Mouse (Mus musculus) heart, embryonic 10.5 days (tissue): ENCODE results near the gene Ankra2. TPM values are rescaled to one million over a fixed set of nuclear protein-coding genes. Genes with fewer than 3 reads are reported as not detected.

ENCODE experiments used
- DNase-seq: peaks from one replicate; pipeline ENCODE4 v3.0.0-alpha.2; 2017; ENCODE audit warnings: low spot score
- H3K27ac ChIP-seq: fragments of 300-500 bp; sonication (generic); 2 replicates; pipeline ENCODE4 v1.5.1; 2016; ENCODE audit warnings: mild to moderate bottlenecking
- H3K27me3 ChIP-seq: fragments of 300-500 bp; sonication (generic); 2 replicates; pipeline ENCODE4 v1.6.1; 2016; ENCODE audit warnings: mild to moderate bottlenecking; ENCODE audit not compliant: poor library complexity, insufficient read depth, severe bottlenecking
- H3K36me3 ChIP-seq: fragments of 300-500 bp; sonication (generic); 2 replicates; pipeline ENCODE4 v1.6.1; 2016; ENCODE audit warnings: mild to moderate bottlenecking, moderate library complexity
- H3K4me1 ChIP-seq: fragments of 300-500 bp; sonication (generic); 2 replicates; pipeline ENCODE4 v1.6.1; 2016; ENCODE audit warnings: mild to moderate bottlenecking
- H3K4me3 ChIP-seq: fragments of 300-500 bp; sonication (generic); 2 replicates; pipeline ENCODE4 v1.5.1; 2016; ENCODE audit warnings: mild to moderate bottlenecking, moderate library complexity
- H3K9me3 ChIP-seq: fragments of 300-500 bp; sonication (generic); 2 replicates; pipeline ENCODE4 v1.6.1; 2016; ENCODE audit warnings: mild to moderate bottlenecking, moderate library complexity
- WGBS: fragments of 180-500 bp; shearing (Covaris S2); methylation state at CpG from one replicate; pipeline ENCODE4 v1.1.7; 2016; 5-methylcytosine and 5-hydroxymethylcytosine counted together
- polyA plus RNA-seq: library from polyadenylated mRNA; unstranded; fragments of >200 nt; fragmentation: Nextera tagmentation; extraction: Ambion mirVana; gene quantifications from 2 replicates; pipeline ENCODE4 v1.2.1, GENCODE M21; 2016

The Ankra2 gene
- polyA plus RNA-seq, 1 experiment from 2014 or later = 16.3 TPM

GRCm38 (mm10) chr13:98264111-98264510, 1.2 kb downstream of the Ankra2 start:
- DNase-seq = no peak
- H3K36me3 ChIP-seq = peaks cover 29% of the 10 kb centered on the region
- no peaks in the 10 kb centered on the region for H3K9me3 ChIP-seq
- H3K27ac ChIP-seq = peak overlapping the region; percentile 93; the same call in 1 of the 2 replicates
- H3K4me1 ChIP-seq = peaks cover 11% of the 10 kb centered on the region; the same call in 1 of the 2 replicates
- H3K4me3 ChIP-seq = peak overlapping the region; percentile 89
- no peaks in the 10 kb centered on the region for H3K27me3 ChIP-seq
- 32% methylated on average over 5 of the region's 5 CpGs for WGBS

- Histone ChIP-seq H3K27ac (no peak overlapping the region), H3K4me1 (no peaks in the 10 kb centered on the region), H3K4me3 (no peak overlapping the region), H3K36me3 (peaks cover 45% of the 10 kb centered on the region), H3K9me3 (no peaks in the 10 kb centered on the region), H3K27me3 (no peaks in the 10 kb centered on the region)
- no peak for DNase-seq
- 90% methylated on average over 9 of the region's 9 CpGs for WGBS
Measured at GRCm38 (mm10) chr13:98274023-98274422, 11.1 kb downstream of the Ankra2 start.

DNA sequence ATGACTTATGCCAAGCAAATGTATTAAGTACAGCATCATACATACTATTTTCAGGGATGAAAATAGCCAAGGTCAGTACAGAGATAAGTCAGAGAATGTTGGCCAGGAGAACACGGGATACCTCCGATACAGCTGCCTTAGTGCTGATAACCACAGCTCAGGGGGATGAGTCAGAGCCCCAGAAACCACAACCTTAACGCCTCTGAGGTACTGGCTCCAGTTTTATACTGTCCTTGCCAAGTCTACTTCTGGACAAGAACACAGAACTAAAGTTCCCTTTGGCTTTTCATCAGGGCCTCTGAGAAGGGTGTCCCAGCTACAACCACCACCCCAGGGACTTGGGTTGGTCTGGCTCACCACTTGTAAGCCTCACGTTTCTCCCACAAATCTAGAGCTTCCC, 12.8 kb downstream of the Ankra2 start:
- WGBS = 54% methylated on average over 4 of the region's 4 CpGs
- Histone ChIP-seq H3K36me3 (peaks cover 40% of the 10 kb centered on the region), H3K4me1 (no peaks in the 10 kb centered on the region), H3K4me3 (no peak overlapping the region), H3K27me3 (no peaks in the 10 kb centered on the region), H3K27ac (no peak overlapping the region), H3K9me3 (no peaks in the 10 kb centered on the region)
- DNase-seq = no peak

GRCm38 (mm10) chr13:98276253-98276652, 13.4 kb downstream of the Ankra2 start:
- no peaks in the 10 kb centered on the region for H3K27me3 ChIP-seq
- H3K27ac ChIP-seq = no peak overlapping the region
- H3K4me3 ChIP-seq = no peak overlapping the region
- no peaks in the 10 kb centered on the region for H3K4me1 ChIP-seq
- no peak for DNase-seq
- 88% methylated on average over 7 of the region's 7 CpGs for WGBS
- peaks cover 34% of the 10 kb centered on the region for H3K36me3 ChIP-seq
- H3K9me3 ChIP-seq = no peaks in the 10 kb centered on the region

DNA sequence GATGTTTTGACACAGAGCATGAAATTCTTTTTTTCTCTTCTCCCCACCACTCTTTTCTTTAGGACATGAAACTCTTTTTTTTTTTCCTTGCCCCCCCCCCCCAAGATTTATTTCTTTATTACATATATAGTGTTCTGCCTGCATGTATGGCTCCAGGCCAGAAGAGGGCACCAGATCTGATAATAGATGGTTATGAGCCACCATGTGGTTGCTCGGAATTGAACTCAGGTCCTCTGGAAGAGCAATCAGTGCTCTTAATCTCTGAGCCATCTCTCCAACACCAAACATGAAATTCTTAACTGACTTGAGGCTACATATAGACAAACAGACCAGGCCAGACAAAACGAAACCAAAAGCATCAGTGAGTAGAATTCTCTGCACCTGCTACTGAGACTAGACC, 14.6 kb downstream of the Ankra2 start:
- H3K27ac ChIP-seq = no peak overlapping the region
- WGBS = 82% methylated on average over 2 of the region's 2 CpGs
- no peak overlapping the region for H3K4me3 ChIP-seq
- no peaks in the 10 kb centered on the region for H3K27me3 ChIP-seq
- H3K9me3 ChIP-seq = no peaks in the 10 kb centered on the region
- DNase-seq = no peak
- H3K4me1 ChIP-seq = no peaks in the 10 kb centered on the region
- peaks cover 22% of the 10 kb centered on the region for H3K36me3 ChIP-seq

DNA sequence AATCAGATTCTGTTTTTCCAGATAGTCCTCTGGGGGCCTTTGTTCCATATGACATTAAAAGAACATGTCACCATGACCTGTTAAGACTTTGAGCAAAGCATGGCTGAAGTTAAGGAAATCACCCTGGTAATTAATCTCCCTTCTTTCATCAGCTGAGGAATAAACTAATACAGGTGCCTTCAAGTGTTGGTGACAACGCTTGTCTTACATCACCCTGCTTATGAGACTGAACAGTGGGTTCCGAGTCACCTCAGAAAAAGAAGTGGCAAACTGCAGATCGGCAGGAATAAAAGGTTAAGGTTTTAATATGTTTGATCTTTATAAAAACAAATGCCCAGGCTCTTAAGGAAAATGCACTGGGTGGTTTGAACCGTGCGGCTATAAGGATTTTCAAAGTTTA, 16.8 kb downstream of the Ankra2 start, which contains the start of gene Gm21976:
Gene Gm21976, plus strand, starts transcription at position 202 of the 400 bp plus-strand sequence.
- WGBS = 89% methylated on average over 5 of the region's 5 CpGs
- H3K27me3 ChIP-seq = no peaks in the 10 kb centered on the region
- peaks cover 4% of the 10 kb centered on the region for H3K36me3 ChIP-seq
- H3K4me1 ChIP-seq = no peaks in the 10 kb centered on the region
- H3K27ac ChIP-seq = no peak within 1 kb of the TSS
- no peaks in the 10 kb centered on the region for H3K9me3 ChIP-seq
- no peak within 1 kb of the TSS for H3K4me3 ChIP-seq
- no peak for DNase-seq

DNA sequence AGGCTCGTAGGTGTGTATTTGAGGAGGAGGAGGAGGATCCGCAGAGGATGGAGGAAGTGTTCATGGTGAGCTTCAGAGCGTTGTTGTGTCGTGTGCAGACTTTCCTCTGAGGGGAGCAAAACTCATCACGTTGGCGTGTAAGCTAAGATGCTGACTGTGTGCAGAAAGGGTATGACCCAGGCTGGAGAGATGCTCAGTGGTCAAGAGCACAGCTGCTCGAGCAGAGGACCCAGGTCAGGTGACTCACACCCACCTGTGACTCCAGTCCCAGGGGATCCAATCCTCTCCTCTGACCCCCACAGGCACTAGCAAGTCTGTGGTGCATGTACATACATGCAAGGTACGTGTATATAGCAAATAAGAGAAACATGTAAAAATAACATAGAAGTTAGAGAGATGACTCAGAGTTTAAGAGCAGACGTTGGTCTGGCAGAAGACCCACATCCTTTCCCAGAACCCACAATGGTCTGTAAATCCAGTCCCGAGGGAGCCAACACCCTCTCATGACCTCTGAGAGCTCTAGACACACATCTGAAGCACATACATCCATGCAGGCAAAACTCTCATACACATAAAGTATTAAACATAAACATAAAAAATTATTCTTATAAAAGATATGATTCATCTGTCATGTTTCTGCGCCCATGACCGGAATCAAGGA, 18.2 kb downstream of the Ankra2 start:
- H3K4me1 ChIP-seq = no peaks in the 10 kb centered on the region
- H3K27me3 ChIP-seq = no peaks in the 10 kb centered on the region
- no peak overlapping the region for H3K27ac ChIP-seq
- 76% methylated on average over 12 of the region's 12 CpGs for WGBS
- H3K36me3 ChIP-seq = no peaks in the 10 kb centered on the region
- no peaks in the 10 kb centered on the region for H3K9me3 ChIP-seq
- H3K4me3 ChIP-seq = no peak overlapping the region
- DNase-seq = no peak

DNA sequence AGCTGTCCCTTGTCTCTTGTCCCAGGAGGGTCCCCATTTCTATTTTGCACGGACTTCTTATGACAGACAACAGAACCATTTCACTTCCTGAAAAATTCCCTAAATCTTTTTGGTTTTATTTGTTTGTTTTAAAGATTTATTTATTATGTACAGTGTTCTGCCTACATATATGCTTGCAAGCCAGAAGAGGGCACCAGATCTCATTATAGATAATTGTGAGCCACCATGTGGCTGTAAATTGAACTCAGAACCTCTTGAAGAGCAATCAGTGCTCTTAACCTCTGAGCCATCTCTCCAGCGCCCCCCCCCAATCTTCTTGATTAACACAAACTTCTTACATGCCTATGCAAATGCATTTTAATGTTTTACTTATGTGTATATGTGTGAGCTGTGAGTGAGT, 27.8 kb downstream of the Ankra2 start:
- WGBS = 36% methylated on average over 2 of the region's 2 CpGs
- Histone ChIP-seq H3K4me1 (peaks cover 8% of the 10 kb centered on the region), H3K27me3 (no peaks in the 10 kb centered on the region), H3K9me3 (no peaks in the 10 kb centered on the region), H3K4me3 (no peak overlapping the region), H3K27ac (no peak overlapping the region), H3K36me3 (no peaks in the 10 kb centered on the region)
- no peak for DNase-seq

- WGBS = 73% methylated on average over 8 of the region's 8 CpGs
- H3K27ac ChIP-seq = no peak overlapping the region
- no peaks in the 10 kb centered on the region for H3K9me3 ChIP-seq
- DNase-seq = no peak
- H3K4me1 ChIP-seq = peaks cover 8% of the 10 kb centered on the region
- no peaks in the 10 kb centered on the region for H3K27me3 ChIP-seq
- no peak overlapping the region for H3K4me3 ChIP-seq
- no peaks in the 10 kb centered on the region for H3K36me3 ChIP-seq
Measured at GRCm38 (mm10) chr13:98291712-98292111, 28.8 kb downstream of the Ankra2 start.

DNA sequence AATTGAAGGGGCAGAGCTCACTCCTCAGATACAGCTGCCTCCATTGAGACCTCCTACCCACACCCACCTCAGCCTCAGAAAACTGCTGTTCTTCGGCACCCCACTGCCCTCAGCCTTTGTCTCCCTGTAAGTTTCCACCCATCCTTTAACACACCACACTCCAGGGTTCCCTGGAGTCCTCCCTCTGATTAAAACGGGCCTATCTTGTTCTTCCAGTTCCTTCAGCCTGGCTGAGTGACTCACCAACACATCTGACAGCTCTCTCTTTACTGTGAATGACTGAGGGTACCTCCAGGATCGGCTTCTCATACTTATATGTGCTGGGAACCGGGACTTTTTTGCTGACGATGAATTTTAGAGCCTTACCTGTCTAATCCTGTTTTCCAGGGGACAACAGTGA, 33.2 kb downstream of the Ankra2 start:
- no peak for DNase-seq
- 43% methylated on average over 5 of the region's 5 CpGs for WGBS
- H3K4me3 ChIP-seq = no peak overlapping the region
- no peaks in the 10 kb centered on the region for H3K9me3 ChIP-seq
- no peaks in the 10 kb centered on the region for H3K27me3 ChIP-seq
- H3K36me3 ChIP-seq = no peaks in the 10 kb centered on the region
- no peak overlapping the region for H3K27ac ChIP-seq
- peaks cover 8% of the 10 kb centered on the region for H3K4me1 ChIP-seq

DNA sequence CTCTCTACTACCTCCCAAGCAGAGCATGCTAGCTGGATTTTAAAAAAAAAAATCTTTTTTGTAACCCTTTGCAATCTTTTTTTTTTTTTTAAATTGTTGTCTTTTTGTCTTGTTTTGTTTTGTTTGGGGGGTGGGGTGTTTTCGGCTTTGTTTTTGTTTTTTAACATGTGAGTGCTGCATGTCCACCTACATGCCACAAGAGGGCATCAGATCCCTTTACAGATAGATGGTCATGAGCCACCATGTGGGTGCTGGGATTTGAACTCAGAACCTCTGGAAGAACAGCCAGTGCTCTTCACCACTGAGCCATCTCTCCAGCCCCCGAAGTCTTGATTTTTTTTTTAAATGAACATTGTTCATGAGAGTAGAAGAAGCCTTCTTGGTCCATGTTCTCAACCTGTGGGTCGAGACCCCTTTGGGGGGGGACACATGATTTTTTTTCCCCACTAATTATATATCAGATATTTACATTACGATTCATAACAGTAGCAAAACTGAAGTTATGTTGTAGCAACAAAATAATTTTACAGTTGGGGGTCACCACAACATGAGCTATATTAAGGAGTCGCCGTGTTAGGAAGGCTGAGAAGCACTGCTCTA, 35.1 kb downstream of the Ankra2 start:
- H3K36me3 ChIP-seq = no peaks in the 10 kb centered on the region
- WGBS = 88% methylated on average over 6 of the region's 6 CpGs
- H3K27ac ChIP-seq = no peak overlapping the region
- peaks cover 8% of the 10 kb centered on the region for H3K4me1 ChIP-seq
- no peaks in the 10 kb centered on the region for H3K9me3 ChIP-seq
- no peak for DNase-seq
- no peak overlapping the region for H3K4me3 ChIP-seq
- no peaks in the 10 kb centered on the region for H3K27me3 ChIP-seq

DNA sequence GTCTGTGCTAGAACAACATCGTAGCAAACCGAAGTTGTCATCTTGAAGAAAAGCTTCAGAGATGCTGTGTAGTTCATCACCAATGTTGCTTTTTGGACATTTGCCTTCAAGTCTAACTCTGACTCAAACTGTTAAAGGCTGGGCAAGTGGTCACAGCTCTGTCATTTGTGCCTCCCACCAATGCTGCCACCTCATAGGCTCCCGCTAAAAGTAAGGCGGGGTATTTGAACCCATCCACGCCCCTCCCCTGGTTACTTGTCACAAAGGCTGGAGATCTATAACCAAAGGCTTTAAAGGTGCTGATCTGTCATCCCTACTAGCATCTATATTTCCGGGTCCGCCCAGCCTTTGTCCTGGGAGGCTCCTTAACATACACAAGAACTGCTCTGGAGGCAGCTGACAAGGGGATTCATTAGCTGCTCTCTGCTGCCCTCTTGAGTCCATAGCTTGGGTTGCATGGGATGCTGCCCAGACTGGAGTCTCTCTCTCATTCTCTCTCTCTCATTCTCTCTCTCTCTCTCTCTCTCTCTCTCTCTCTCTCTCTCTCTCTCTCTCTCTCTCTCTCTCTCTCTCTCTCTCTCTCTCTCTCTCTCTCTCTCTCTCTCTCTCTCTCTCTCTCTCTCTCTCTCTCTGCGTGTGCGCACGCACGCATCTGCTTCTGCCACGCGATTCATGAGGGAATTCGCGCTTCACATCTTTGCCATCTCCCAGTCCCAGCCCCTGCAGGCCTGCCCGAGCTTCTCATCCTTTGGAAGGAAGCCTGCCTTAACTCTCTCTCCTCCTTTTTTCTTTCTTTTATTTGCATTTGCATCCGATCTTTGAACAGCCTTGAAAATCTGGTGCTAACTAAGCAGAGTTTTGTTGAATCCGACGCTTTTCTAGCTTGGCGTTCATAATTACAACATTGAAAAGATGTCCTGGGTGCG, 36.2 kb downstream of the Ankra2 start:
- peak; percentile 84 for DNase-seq
- Histone ChIP-seq H3K9me3 (no peaks in the 10 kb centered on the region), H3K27ac (peak overlapping the region; percentile 44; the same call in 1 of the 2 replicates), H3K36me3 (no peaks in the 10 kb centered on the region), H3K4me1 (no peaks in the 10 kb centered on the region), H3K27me3 (no peaks in the 10 kb centered on the region), H3K4me3 (peak overlapping the region; percentile 37)
- 50% methylated on average over 21 of the region's 21 CpGs for WGBS

GRCm38 (mm10) chr13:98305257-98305656, 42.4 kb downstream of the Ankra2 start:
- WGBS = 86% methylated on average over 9 of the region's 9 CpGs
- Histone ChIP-seq H3K9me3 (no peaks in the 10 kb centered on the region), H3K4me3 (no peak overlapping the region), H3K36me3 (peaks cover 22% of the 10 kb centered on the region), H3K27ac (no peak overlapping the region), H3K4me1 (no peaks in the 10 kb centered on the region; the same call in 1 of the 2 replicates), H3K27me3 (no peaks in the 10 kb centered on the region)
- no peak for DNase-seq
